Mouse (Mus musculus) lung, postnatal 0 days (tissue): ENCODE results near the gene Drosha.

Experiments used
- CTCF ChIP-seq: IDR thresholded peaks from 2 replicates; pipeline ENCODE4 v1.5.1; 2016; ENCODE audit warnings: antibody characterized with exemption, mild to moderate bottlenecking
- EP300 ChIP-seq: IDR thresholded peaks from 2 replicates; pipeline ENCODE4 v1.6.1; 2016; ENCODE audit warnings: antibody characterized with exemption, mild to moderate bottlenecking, control low read depth

DNA sequence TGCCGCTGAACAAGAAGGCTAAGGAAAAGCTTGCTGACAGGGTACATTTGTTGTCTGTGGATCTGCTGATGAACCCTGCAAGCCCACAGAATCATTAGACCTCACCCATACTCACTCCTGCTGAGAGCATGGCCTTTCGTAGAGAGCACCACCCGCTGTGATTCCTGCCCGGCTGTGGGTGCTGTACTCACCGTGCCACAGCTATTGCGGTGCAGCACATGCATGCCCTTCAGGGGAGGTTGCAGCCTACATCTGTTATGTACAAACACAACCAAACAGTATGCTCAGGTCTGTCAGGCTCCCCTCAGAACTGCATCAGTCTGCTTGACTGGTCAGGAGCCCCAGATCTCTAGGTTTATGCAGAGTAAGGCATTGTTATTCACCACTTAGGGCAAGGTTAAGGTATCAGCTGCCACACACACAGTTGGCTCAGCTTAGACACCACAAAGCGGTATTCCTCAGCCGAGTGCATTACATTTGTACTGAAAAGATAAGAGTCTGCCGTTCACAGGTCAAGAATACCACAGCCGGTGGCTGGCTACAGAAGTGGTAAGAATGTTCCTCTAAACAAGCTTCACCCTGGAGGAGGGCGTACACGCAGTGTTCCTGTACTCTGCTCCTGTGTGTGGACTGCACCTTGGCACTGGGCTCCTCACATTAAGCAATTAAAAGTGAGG lies 33.4 kb downstream of the Drosha start:
- TF ChIP-seq CTCF (no peak), EP300 (no peak)
